Mouse (Mus musculus) cerebellum, adult 9-11 months (tissue): ENCODE results near the gene Tspyl3.
"Not testable (repeated sequence)": the region's sequence is repeated elsewhere in the genome, so short reads cannot be mapped to it uniquely, and the experiment has no call there.

ENCODE experiments used
- DNase-seq: peaks from one replicate; pipeline ENCODE4 v3.0.0; 2022

Gene Tspyl3

DNA sequence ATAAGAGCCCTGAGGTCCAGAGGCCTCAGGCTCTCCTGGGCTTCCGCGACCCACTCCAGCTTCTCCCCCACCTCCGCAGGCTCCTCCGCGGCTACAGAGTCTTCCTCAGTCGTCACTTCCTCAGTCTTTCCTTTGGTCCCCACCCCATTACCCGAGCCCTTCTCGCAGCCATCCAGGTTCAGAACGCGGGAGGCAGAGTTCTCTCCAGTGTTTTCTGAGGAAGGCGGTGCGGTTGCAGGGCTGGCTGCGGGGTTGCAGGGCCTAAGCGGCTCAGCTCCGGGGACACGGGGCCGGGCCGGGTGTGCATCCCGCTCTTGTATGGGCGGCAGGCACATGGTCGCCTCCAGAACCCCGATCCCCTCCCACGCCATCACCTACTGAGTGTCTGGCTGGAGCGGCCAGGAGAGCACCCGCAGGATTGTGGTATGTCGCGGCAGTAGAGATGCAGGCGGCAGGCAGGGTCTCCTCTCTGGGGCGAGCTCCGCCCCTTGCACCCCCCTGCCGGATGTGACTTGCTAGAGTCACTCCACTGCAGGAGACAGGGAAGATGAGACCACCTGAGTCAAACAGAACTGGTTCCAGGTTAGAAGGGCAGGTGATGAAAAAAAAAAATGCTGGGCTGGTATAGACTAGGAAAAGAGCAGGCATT is at the start of gene Tspyl3:
Tspyl3 (minus strand) TSS at position 496 of the 649 bp plus-strand sequence.
- peak; percentile 65 for DNase-seq

- DNase-seq: no peak
These were observed 49.6 kb upstream of the Tspyl3 start for GRCm38 (mm10) chr2:153274919-153275247.

DNA sequence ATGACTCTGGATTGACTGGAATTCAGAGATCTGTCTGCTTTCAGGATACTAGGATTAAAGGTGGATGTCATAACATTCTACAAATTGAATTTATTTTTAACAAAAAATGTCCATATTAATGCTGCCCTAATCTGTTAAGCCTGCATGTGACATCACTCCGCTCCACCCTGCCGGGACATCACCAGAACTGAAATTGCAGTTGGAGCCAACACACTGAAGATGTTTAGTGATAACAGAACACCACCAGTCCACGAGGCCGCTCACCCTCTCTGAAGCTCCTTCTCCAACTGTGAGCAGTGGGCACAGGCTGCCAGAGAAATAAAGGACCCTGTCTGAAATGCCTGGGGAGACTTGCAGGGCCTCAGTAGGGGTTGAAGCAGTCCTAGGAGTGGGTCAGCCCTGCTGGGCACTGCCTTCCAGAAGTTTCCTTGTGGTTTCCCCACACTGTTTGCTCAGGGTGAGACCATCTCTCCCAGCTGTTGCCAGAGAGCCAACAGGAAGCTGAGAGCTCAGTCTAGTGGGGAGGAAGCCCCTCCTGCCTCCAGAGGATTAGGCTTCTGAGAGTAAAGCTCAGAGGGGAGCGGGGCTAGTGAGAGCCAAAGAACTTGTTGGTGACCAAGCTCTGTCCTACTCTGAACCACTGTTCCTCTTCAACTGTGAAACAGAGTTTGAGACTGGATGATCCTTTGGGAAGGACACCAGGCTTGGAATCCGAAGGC is 49.1 kb upstream of the Tspyl3 start:
- DNase-seq: not testable (repeated sequence)

DNA sequence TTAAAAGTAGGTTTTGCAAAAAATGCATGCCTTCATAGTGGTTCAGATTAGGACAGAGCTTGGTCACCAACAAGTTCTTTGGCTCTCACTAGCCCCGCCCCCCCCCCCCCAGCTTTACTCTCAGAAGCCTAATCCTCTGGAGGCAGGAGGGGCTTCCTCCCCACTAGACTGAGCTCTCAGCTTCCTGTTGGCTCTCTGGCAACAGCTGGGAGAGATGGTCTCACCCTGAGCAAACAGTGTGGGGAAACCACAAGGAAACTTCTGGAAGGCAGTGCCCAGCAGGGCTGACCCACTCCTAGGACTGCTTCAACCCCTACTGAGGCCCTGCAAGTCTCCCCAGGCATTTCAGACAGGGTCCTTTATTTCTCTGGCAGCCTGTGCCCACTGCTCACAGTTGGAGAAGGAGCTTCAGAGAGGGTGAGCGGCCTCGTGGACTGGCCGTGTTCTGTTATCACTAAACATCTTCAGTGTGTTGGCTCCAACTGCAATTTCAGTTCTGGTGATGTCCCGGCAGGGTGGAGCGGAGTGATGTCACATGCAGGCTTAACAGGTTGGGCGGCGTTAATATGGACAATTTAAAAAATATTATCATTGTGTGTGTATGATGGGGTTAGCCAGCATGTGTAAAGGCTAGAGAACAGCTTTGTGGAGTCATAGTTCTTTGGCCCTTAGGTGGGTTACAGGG is 45.1 kb upstream of the Tspyl3 start:
- not testable (repeated sequence) for DNase-seq

DNA sequence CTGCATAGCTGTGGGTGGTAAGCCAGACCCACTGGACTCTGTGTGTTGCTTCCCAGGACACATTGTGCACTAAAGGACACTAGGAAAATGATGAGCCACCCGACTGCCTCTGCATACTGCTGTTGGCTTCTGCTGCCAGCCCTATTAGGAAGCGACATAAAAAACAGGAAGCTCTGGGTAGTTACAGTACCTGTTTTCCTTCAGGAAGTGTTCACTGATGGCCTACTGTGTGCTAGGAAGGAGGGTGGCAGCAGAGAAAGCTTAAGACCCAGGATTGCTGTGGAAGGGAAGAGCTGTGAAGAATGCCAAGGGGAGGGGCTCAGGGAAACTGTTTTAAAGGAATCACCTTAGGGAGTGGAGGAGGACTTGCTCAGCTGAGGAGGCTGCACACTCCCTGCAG is 42.1 kb upstream of the Tspyl3 start:
- DNase-seq: no peak

DNA sequence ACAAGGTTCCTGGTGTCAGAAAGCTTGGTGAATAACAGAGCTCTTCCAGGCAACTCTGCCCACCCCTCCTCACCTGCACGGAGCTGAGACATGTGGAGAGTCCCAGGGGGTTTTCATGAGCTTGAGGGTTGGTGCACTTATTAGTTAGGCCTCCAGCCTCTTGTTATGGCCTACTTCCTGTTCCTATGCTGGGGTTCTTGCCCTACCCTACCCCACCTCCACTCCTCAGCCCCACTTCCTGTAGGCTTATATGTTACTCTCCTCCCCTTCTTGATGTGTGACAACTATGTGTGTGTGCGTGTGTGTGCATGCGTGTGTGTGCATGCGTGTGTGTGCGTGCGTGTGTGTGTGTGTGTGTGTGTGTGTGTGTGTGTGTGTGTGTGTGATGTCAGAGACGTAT is 37.8 kb upstream of the Tspyl3 start:
- no peak for DNase-seq

DNA sequence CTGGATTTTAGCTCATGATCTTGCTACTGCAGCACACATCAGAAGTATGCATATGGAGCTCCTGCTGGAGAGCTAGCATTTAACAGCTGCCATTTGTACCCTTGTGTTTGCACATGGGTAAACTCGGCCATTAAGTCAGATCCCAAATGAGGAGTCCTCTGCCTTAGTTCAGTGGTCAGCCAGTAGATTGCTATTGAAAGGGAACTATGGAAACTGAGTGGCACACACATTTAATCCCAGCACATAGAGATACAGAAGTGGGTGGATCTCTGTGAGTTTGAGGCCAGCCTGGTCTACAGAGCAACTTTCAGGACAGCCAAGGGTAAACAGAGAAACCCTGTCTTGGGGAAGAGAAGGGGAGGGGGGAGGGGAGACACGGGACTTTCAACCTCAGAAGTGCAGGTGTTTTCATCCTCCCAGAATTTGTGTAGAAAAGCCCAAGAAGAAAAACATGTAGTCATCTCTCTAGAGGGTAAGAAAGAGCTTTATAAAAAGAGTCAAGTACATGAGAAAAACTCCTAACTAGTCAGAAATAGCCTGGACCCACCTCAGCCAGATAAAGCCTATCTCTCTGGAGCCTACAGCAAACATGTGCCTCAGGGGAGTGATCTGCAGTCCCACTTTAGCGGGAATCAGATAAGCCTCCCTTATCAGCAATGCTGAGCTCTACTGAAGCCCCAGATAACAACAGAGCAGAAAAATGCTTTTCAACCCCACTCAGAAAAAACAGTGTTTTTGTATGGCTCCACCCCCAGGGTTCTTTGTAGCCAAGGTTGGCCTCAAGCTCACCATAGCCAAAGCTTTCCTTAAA is 34.8 kb upstream of the Tspyl3 start:
- DNase-seq: no peak

DNA sequence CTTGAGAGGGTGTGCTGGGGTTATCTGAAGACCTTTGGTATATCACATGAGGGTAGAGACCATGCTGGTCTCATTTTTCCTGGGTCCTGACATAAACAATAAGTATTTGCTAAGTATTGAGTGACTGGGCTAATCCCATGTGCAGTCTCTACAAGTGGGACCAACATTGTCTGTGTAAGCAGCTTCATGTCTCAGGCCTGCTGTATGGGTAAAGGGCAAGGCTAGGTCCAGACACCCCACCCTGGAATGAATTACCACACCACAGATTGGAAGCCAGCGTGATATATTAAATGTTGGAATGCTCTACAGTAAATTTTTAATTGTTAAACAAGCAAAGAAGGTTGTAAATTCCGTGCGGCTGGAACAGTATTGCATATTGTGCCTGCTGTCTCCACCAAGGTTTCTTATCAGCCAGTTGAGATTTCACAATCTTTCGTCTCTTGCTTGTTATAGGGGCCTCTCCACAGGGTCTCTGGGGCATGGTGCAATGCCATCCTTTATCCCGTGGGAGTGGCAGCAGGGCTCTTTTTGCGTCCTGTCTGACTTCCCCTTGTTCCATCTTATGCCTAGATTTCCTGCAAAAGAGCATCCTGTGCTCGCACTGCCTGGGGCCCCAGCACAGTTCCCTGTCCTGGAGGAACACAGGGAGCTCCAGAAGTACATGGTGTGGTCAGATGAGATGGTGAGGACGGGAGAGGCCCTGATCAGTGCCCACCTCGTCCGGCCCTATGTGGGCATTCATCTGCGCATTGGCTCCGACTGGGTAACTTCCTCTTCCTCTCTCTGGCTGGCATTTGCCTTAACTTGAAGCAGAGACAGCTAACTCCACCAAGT is 34.0 kb upstream of the Tspyl3 start:
- DNase-seq: no peak

DNA sequence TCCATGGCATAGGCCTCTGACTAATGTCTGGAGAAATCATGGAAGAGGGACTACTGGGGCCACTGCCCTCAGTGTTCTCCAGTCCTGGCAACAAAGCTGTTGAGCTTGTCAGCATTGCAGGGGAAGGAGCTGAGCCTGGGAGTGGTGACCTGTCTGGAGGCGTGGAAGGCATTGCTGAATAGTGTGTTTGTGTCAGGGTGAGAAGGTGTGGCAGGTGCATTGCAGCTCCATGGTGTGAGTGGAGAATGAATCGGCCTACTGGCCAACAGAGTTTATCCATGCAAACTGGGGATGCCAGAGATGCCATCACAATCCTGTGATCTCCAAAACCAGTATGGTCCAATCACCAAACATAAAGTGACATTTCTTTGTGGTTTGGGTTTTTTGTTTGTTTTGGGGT is 31.4 kb upstream of the Tspyl3 start:
- DNase-seq: no peak

DNA sequence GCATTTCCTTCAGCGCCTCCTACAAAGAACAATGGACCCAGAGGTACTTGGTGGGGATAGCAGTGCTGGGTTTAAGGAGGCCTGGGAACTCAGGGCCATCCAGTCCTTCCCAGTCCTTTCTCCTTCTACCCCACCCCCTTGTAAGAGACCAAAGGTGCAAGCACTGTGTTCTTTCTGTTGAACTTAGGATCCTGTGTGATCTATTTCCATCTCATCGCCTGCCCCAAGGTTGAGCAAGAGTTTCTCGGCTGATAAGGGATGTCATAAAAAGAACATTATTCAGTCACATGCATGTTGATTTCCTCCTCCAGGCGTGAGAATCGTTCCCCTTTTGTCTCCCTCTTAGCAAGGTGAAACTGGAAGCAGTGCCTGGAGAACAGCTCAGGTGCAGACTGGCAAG is 24.5 kb upstream of the Tspyl3 start:
- DNase-seq: no peak

DNA sequence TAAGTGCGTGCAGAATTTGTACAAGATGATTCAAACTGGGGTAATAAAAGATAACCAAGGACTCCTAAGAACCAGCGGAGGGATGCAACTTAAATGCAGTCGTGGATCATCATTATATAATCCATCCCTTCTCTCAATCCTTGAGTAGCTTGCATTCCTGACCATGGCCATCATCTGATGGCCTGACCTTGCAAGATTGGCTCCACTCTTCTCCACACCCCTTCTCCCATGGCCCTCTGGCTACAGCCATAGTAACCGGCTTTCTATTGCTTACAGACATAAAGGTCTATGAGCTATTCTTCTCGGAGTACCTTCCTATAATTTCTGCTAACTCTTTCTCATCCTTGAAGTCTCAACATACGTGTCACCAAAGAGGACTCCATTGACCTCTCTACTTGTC is 16.9 kb upstream of the Tspyl3 start:
- DNase-seq: no peak

DNA sequence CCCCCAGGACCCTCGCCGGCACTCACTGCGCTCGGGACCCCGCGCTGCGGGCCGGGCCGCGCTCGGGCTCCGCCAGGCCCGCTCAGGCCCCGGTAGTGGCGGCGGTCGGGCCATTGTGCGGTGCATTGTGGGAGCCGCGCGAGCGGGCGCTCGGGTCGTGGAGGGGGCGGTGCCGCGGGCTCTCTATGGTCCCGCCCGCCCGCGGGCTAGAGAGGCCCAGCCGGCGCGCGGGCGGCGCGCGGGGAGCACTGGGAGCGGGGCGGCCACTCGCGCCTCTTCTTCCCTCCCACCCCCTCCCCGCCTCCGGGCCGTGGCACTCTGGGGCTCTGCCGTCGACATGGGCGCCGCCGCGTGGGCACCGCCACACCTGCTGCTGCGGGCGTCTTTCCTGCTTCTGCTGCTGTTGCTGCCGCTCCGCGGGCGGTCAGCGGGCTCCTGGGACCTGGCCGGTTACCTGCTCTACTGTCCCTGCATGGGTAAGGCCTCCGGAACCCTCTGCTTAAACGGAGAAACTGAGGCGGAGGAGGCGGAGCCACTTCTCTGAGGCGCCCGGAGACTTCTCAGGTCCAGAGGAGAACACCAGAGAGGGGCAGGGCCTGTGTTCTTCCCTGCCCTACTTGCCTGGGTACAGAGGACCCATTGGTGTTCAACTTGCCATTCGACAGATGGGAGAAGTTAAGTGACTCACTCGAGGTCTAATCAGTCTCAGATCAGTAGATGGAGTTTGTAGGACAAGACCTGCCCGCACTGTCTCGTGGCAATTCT is 16.2 kb upstream of the Tspyl3 start, which contains the start of the genes Plagl2 and Pofut1:
Plagl2 (minus strand) TSS at position 177 of the 765 bp plus-strand sequence.
Pofut1 (plus strand) TSS at position 284 of the 765 bp plus-strand sequence.
- peak; percentile 90 for DNase-seq

- no peak for DNase-seq
These were observed 15.5 kb upstream of the Tspyl3 start for GRCm38 (mm10) chr2:153240701-153241235.

GRCm38 (mm10) chr2:153239860-153240480 is 14.7 kb upstream of the Tspyl3 start:
- DNase-seq: no peak

GRCm38 (mm10) chr2:153239021-153239859 is 14.0 kb upstream of the Tspyl3 start:
- DNase-seq: no peak

GRCm38 (mm10) chr2:153238406-153238805 is 13.2 kb upstream of the Tspyl3 start:
- no peak for DNase-seq

DNA sequence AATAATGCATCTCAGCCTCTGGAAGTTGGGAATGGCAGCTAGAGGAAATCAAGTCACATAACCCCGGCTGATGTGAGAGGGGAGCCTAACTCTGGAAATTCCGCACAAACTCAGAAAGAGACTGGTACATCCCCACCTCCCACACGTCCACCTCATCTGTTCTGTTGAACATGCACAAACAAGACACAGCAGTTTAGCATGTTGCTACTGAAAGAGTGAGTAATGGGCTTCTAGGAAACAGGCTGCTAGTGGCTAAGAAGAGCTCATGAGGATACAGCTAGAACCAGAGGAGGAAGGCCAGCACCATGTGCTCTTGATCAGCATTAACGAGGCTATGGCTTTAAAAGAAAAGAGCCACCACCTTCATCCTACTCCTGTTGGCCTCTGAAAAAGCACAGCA is 12.7 kb upstream of the Tspyl3 start:
- DNase-seq: no peak

DNA sequence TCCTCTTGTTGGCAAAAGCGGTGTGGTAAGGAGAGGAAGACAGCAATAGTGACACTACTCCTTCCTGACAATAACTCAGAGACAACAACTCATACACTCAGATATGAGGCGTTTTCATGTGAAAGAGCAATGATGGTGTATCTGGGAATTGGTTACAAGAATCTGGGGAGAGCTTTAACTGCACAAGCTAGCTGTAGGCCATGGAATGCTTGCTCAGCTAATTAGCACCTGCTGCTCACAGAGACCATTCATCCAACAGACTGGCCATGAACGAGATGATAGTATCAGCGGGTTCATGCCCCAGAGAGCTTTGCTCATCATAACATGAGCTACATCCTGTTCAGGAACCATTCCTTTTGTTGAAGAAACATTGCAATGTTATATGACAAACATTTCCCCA is 12.0 kb upstream of the Tspyl3 start:
- DNase-seq: no peak

DNA sequence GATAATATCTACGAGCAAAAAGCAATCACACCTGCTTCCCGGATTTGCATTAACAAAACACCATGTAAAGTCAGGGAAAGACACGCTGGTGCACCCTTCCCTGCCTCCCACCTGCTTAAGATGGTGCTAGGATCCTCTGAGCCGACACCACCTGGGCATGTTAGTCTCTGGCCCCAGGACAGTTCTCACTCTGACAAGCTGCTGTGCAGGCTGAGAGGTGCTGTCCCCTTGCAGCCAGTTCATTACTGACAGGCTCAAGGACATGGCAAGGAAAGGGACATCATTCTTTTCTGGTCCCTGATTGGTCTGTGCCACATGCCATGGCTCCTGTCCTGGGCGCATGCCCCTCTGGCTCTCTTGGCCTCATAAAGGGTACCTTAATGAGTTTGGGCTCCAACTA is 3.3 kb upstream of the Tspyl3 start:
- DNase-seq: no peak

DNA sequence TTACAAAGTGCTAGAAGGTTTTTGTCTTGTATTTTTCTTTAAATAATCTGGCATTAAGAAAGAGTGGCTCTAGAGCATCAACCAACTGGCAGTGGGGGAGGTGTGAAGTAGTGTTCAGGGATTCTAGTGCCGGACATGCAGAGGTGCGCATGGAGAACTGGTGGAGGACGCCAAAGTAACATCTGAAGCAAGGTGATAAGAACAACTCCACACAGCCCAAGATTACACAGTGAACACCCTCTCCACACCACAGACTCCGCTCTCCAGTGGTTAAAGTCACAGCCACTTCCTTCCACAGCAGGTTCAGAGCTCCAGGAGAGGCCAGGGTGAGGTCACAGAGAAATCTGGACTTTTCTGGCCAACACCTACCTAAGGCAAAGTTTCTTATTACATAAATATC is 2.7 kb upstream of the Tspyl3 start:
- DNase-seq: no peak
